Mouse (Mus musculus): ENCODE measurements around the gene Sntg2. TPM values are rescaled to one million over a fixed set of nuclear protein-coding genes. Genes with fewer than 3 reads are reported as not detected.
A peak's percentile ranks its signal among the peaks of the same experiment; 100 is the strongest.

Sntg2 gene
- total RNA-seq (2022) = under 1 TPM in 3 of 4 experiments, not detected in 1; 0.28 to 0.43 (median 0.41) TPM

GRCm38 (mm10) chr12:30372933-30373501, at the start of gene Sntg2:
TSS of gene Sntg2 (minus strand) at chr12:30373375.
- peak; percentile 38 for DNase-seq (ENCODE audit: low spot score)

- no peak for DNase-seq (ENCODE audit: low spot score)
These were observed 43.4 kb upstream of the Sntg2 start for GRCm38 (mm10) chr12:30416547-30416946.

- no peak for DNase-seq (ENCODE audit: low spot score)
These were observed 42.8 kb upstream of the Sntg2 start for GRCm38 (mm10) chr12:30415981-30416380.

- DNase-seq (ENCODE audit: low spot score) = peak; percentile 6
These were observed 29.5 kb upstream of the Sntg2 start for GRCm38 (mm10) chr12:30402651-30403050.

GRCm38 (mm10) chr12:30400531-30400930, 27.4 kb upstream of the Sntg2 start:
- no peak for DNase-seq (ENCODE audit: low spot score)

GRCm38 (mm10) chr12:30400114-30400513, 26.9 kb upstream of the Sntg2 start:
- DNase-seq (ENCODE audit: low spot score) = no peak

- no peak for DNase-seq (ENCODE audit: low spot score)
These were observed 882 bp downstream of the Sntg2 start for GRCm38 (mm10) chr12:30372293-30372692.

GRCm38 (mm10) chr12:30369786-30370185, 3.4 kb downstream of the Sntg2 start:
- DNase-seq (ENCODE audit: low spot score) = peak; percentile 72

GRCm38 (mm10) chr12:30369141-30369540, 4.0 kb downstream of the Sntg2 start:
- no peak for DNase-seq (ENCODE audit: low spot score)

GRCm38 (mm10) chr12:30362306-30362705, 10.9 kb downstream of the Sntg2 start:
- no peak for DNase-seq (ENCODE audit: low spot score)

- no peak for DNase-seq (ENCODE audit: low spot score)
These were observed 15.5 kb downstream of the Sntg2 start for GRCm38 (mm10) chr12:30357666-30358065.

GRCm38 (mm10) chr12:30352393-30352792, 20.8 kb downstream of the Sntg2 start:
- DNase-seq (ENCODE audit: low spot score) = no peak

- no peak for DNase-seq (ENCODE audit: low spot score)
These were observed 25.1 kb downstream of the Sntg2 start for GRCm38 (mm10) chr12:30348036-30348435.

- no peak for DNase-seq (ENCODE audit: low spot score)
These were observed 25.9 kb downstream of the Sntg2 start for GRCm38 (mm10) chr12:30347284-30347683.

- peak; percentile 7 for DNase-seq (ENCODE audit: low spot score)
These were observed 28.4 kb downstream of the Sntg2 start for GRCm38 (mm10) chr12:30344806-30345205.

- no peak for DNase-seq (ENCODE audit: low spot score)
These were observed 36.9 kb downstream of the Sntg2 start for GRCm38 (mm10) chr12:30336301-30336700.

- DNase-seq (ENCODE audit: low spot score) = no peak
These were observed 38.7 kb downstream of the Sntg2 start for GRCm38 (mm10) chr12:30334502-30334901.

- DNase-seq (ENCODE audit: low spot score) = no peak
These were observed 55.2 kb downstream of the Sntg2 start for GRCm38 (mm10) chr12:30317971-30318370.

- no peak for DNase-seq (ENCODE audit: low spot score)
These were observed 60.2 kb downstream of the Sntg2 start for GRCm38 (mm10) chr12:30313021-30313420.

- peak; percentile 4 for DNase-seq (ENCODE audit: low spot score)
These were observed 64.8 kb downstream of the Sntg2 start for GRCm38 (mm10) chr12:30308197-30308939.

GRCm38 (mm10) chr12:30292724-30293560, 80.2 kb downstream of the Sntg2 start:
- DNase-seq (ENCODE audit: low spot score) = no peak

- DNase-seq (ENCODE audit: low spot score) = no peak
These were observed 86.1 kb downstream of the Sntg2 start for GRCm38 (mm10) chr12:30286888-30287573.

All from heart, adult 8-10 months (tissue).